Mouse (Mus musculus) liver, embryonic 12.5 days (tissue): ENCODE results near the gene Coro1b. TPM values are rescaled to one million over a fixed set of nuclear protein-coding genes. Genes with fewer than 3 reads are reported as not detected.

Experiments
- ATAC-seq: fragments of 200-750 bp; cut with Nextera tagmentation; 2 replicates; pipeline ENCODE4 v1.8.0; 2017; ENCODE audit warnings: moderate number of reproducible peaks, mild to moderate bottlenecking, moderate library complexity
- H3K27ac ChIP-seq: fragments of 300-500 bp; sonication (generic); 2 replicates; pipeline ENCODE4 v1.5.1; 2016; ENCODE audit warnings: mild to moderate bottlenecking
- H3K27me3 ChIP-seq: fragments of 300-500 bp; sonication (generic); replicated peaks from 2 replicates; pipeline ENCODE4 v1.6.1; 2016; ENCODE audit warnings: mild to moderate bottlenecking, moderate library complexity
- H3K36me3 ChIP-seq: fragments of 300-500 bp; sonication (generic); 2 replicates; pipeline ENCODE4 v1.6.1; 2016; ENCODE audit warnings: mild to moderate bottlenecking, moderate library complexity
- H3K4me1 ChIP-seq: fragments of 300-500 bp; sonication (generic); 2 replicates; pipeline ENCODE4 v1.6.1; 2016
- H3K4me2 ChIP-seq: fragments of 300-500 bp; sonication (generic); 2 replicates; pipeline ENCODE4 v1.6.1; 2016; ENCODE audit warnings: mild to moderate bottlenecking, moderate library complexity
- H3K4me3 ChIP-seq: fragments of 300-500 bp; sonication (generic); 2 replicates; pipeline ENCODE4 v1.5.1; 2016; ENCODE audit warnings: mild to moderate bottlenecking, moderate library complexity
- H3K9ac ChIP-seq: fragments of 300-500 bp; sonication (generic); 2 replicates; pipeline ENCODE4 v1.6.1; 2016; ENCODE audit warnings: mild to moderate bottlenecking, moderate library complexity
- H3K9me3 ChIP-seq: fragments of 300-500 bp; sonication (generic); replicated peaks from 2 replicates; pipeline ENCODE4 v1.6.1; 2016; ENCODE audit warnings: mild to moderate bottlenecking, moderate library complexity
- WGBS: fragments of 180-500 bp; shearing (Covaris S2); methylation state at CpG from one replicate; pipeline ENCODE4 v1.1.7; 2016; ENCODE audit not compliant: insufficient replicate concordance; 5-methylcytosine and 5-hydroxymethylcytosine counted together
- polyA plus RNA-seq: library from polyadenylated mRNA; unstranded; fragments of >200 nt; fragmentation: Nextera tagmentation; extraction: Ambion mirVana; gene quantifications from 2 replicates; pipeline ENCODE4 v1.2.1, GENCODE M21; 2016

Coro1b gene
- polyA plus RNA-seq, 1 experiment from 2014 or later: 86.5 TPM

DNA sequence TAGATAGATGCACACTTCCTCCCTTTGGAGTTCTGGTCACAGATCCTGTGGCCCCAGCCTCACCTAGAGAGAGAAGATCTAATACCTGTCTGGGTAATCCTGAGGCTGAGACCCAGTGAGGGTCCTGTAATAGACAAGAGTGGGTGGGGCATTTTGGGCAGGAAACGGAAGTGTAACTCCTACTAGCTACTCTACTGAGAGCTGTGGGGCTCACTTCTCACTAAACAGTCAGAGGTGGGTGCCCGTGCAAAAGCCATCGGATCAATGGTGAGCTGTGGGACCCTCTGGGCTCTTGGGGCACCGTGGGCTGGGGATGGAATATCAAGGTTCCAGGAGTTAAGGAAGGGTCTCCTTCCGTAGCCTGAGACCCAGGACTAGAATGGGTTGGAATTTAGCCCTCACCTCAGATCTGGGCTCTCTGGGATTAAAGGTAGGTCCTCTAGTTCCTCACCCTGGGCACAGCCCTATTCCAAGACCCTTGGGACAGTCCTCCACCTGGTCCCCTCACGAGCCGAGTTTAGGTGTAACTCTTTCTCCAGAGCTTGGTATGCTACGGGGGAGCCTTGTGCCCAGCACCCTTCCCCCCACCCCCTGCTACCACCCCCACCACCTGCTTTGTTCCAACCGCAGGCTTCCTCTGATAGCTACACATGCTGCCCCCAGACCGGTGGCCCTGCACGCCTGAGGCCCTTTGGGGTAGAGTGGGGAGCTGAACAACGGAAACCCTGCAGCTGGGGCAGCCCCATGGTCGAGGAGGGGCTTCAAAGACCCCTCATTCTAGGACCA lies 6.2 kb downstream of the Coro1b start:
- Histone ChIP-seq H3K4me1 (peaks cover 42% of the 10 kb centered on the region), H3K27me3 (no peaks in the 10 kb centered on the region), H3K27ac (peak overlapping the region; percentile 8; the same call in 1 of the 2 replicates), H3K4me2 (peak overlapping the region; percentile 46), H3K9ac (peak overlapping the region; percentile 41; the same call in 1 of the 2 replicates), H3K4me3 (peak overlapping the region; percentile 20), H3K36me3 (peaks cover 84% of the 10 kb centered on the region), H3K9me3 (no peaks in the 10 kb centered on the region)
- 32% methylated on average over 13 of the region's 13 CpGs for WGBS
- peak; percentile 22; the same call in 1 of the 2 replicates for ATAC-seq

DNA sequence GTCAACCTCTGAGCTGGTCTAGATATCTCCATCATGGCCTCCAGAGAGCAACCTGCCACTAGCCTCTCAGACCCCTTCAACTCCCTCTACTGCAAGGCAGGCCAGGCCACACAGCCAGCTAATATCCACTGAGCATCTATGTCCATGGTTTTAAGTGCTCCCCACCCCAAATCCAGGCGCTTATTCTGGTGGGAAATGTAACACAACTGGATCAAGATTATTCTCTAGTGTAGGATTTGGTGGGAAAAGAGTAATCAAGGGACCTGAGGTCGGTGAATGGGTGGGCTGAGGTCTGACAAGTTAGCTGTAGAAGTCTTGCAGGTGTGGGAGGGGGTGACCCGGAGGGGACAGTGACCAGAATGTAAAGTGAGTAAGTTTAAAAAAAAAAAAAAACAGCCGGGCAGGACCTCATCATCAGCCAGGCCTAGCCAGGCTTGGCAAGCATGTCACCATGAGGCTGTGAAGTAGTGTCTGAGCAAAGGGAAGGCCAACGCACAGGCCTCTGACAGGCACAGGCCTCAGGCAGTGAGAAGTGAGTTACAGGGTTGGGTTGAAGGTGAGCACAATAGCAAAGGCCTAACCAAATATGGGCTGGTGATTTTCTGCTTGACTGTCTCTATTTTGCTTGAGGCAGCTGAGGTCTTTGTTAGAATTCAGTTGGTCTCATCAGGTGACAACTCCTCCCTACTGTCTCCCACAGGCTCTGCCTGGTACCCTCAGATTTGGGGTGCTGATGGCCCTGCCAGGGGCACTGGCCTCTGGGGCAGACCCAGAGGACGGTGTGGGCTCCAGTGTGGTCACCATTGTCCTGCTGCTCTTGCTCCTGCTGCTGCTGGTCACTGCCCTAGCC lies 7.0 kb downstream of the Coro1b start:
- no peaks in the 10 kb centered on the region for H3K9me3 ChIP-seq
- ATAC-seq: no peak
- peaks cover 35% of the 10 kb centered on the region for H3K4me1 ChIP-seq
- peak overlapping the region; percentile 46 for H3K4me2 ChIP-seq
- peaks cover 82% of the 10 kb centered on the region for H3K36me3 ChIP-seq
- 53% methylated on average over 6 of the region's 6 CpGs for WGBS
- H3K9ac ChIP-seq: peak overlapping the region; percentile 41; the same call in 1 of the 2 replicates
- peak overlapping the region; percentile 17; the same call in 1 of the 2 replicates for H3K27ac ChIP-seq
- H3K27me3 ChIP-seq: no peaks in the 10 kb centered on the region
- H3K4me3 ChIP-seq: peak overlapping the region; percentile 20

DNA sequence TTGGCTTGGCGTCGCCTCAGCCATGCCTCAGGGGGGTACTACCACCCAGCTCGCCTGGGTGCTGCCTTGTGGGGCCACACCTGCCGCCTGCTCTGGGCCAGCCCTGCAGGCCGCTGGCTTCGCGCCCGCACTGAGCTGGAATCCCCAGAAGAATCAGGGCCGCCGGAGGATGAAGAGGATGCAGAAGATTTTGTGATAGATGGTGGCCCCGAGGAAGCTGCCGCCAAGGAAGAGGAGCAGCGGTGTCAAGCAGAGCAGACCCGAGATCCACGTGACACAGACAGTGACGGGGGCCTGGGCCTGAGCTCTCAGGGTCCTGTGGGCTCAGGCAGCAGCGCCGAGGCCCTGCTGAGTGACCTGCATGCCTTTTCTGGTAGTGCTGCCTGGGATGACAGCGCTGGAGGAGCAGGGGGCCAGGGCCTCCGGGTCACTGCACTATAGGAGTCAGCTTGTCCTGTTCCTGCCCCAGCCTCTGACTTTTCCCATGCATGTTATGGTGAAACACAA lies 7.7 kb downstream of the Coro1b start:
- H3K27me3 ChIP-seq: no peaks in the 10 kb centered on the region
- H3K9ac ChIP-seq: no peak overlapping the region
- H3K4me2 ChIP-seq: peak overlapping the region; percentile 46
- 0 out of 2 replicates have a peak overlapping the region, but pooled peaks have one; percentile 17 for H3K27ac ChIP-seq
- no peaks in the 10 kb centered on the region for H3K9me3 ChIP-seq
- no peak overlapping the region for H3K4me3 ChIP-seq
- ATAC-seq: no peak
- WGBS: 69% methylated on average over 20 of the region's 20 CpGs
- peaks cover 35% of the 10 kb centered on the region for H3K4me1 ChIP-seq
- H3K36me3 ChIP-seq: peaks cover 82% of the 10 kb centered on the region

DNA sequence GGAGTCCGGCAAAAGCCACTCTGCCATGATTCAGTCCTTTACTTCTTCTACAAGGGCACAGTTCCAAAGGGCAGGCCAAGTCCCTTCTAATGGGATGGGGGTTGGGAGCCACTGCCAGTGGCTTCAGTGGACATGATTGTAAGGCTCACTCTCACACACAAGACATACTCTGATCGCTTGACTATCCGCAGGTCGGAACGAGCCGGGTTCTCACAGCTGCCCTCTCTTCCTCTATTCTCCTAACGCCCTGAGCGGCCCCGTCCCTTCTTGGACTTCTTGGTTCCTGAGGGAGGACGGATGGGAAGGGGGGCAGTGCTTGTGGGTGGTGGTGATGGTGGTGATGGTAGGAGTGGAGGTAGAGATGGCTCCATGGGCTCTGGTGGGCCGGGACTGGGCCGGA lies 8.4 kb downstream of the Coro1b start:
- 85% methylated on average over 12 of the region's 12 CpGs for WGBS
- H3K36me3 ChIP-seq: peaks cover 82% of the 10 kb centered on the region

DNA sequence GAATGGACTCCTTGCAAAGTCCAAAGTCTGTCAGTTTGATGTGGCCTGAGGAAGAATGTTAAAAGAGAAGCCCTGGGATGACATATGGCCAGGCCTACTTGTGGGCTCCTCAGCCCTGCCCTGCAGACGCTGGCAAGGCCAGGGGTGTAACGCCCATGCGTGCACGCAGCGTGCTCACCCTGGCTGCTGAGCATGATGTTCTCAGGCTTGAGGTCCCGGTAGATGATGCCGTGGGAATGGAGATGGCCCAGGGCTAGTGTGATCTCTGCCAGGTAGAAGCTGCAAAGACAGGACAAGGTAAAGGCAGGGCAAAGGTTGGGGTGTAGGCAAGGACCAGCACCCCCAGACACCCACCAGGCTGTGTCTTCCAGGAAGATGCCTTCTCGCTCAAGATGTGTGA lies 10.6 kb downstream of the Coro1b start:
- no peak overlapping the region for H3K9ac ChIP-seq
- ATAC-seq: no peak
- no peaks in the 10 kb centered on the region for H3K27me3 ChIP-seq
- WGBS: 87% methylated on average over 8 of the region's 8 CpGs
- no peak overlapping the region for H3K4me2 ChIP-seq
- H3K4me1 ChIP-seq: peaks cover 41% of the 10 kb centered on the region
- H3K36me3 ChIP-seq: peaks cover 63% of the 10 kb centered on the region
- no peak overlapping the region for H3K4me3 ChIP-seq
- no peaks in the 10 kb centered on the region for H3K9me3 ChIP-seq
- H3K27ac ChIP-seq: no peak overlapping the region

More for the DNA sequence above, 8.4 kb downstream of the Coro1b start:
- Histone ChIP-seq H3K9me3 (no peaks in the 10 kb centered on the region), H3K27me3 (no peaks in the 10 kb centered on the region), H3K9ac (no peak overlapping the region), H3K4me3 (no peak overlapping the region), H3K4me1 (peaks cover 34% of the 10 kb centered on the region), H3K4me2 (no peak overlapping the region), H3K27ac (no peak overlapping the region; the same call in 1 of the 2 replicates)
- no peak for ATAC-seq

DNA sequence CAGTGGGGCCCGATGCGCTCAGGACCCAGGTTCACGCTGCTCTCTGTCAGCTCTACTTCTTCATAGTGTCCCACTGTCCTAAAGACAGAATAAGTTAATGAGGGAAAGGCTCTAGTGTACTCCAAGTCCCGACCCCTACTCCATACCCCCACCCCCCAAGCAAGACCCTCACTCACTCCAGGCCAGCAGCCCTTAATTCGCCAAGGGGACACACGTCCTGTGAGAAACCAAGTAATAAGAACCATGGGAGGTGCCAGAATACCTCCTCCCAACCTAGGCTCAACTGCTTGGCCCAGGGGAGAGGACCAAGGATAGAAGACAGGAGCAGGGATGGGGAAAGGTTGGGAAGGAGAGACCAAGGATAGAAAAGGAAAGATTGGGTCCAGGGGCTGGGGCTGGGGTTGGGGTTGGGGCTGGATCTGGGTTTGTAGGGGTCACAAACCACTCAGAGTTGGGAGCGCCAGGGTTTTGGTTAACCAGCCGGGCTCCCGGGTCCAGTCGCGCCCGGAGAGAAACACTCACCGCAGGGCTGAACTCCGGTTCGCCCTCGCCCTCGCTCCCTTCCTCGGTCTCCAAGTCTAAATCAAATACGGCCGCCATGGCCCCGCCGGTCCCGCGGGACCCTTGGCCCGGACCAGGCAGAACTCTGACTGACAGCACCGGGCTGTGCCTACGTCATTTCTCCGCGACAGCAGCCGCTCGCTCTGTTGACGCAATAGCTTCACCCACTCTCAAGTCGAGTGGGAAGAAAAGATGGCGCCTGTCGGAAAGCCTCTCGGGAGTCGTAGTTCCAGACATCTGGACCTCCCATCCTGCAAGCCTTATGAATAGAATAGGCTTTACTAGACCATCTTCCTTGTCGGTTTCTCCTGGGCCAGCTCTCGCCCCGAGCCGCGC lies 14.5 kb downstream of the Coro1b start, which contains the start of gene Rps6kb2:
TSS of gene Rps6kb2 (minus strand) at position 709 of the 897 bp plus-strand sequence.
- Histone ChIP-seq H3K27me3 (no peaks in the 10 kb centered on the region), H3K9me3 (no peaks in the 10 kb centered on the region), H3K4me1 (peaks cover 48% of the 10 kb centered on the region), H3K9ac (peak within 1 kb of the TSS; percentile 77), H3K36me3 (peaks cover 38% of the 10 kb centered on the region), H3K4me2 (peak within 1 kb of the TSS; percentile 92), H3K27ac (peak within 1 kb of the TSS; percentile 73), H3K4me3 (peak within 1 kb of the TSS; percentile 76)
- peak; percentile 80 for ATAC-seq
- 5% methylated on average over 42 of the region's 42 CpGs for WGBS

DNA sequence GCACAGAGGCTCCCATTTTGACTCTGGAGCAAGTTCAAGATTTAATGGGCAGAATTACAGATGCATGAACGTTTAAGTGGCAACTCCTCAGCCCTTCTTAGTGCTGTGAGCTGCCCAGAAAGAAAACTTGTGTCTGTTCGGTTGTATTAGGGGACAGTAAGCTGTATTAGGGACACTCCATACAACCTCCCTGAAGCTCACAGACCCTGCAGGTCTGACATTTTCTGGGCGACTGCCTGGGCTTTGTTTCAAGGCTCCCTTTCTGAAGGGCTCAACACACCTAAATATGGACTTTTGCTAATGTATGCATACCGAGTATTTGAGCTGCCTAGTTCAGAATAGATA lies 15.1 kb downstream of the Coro1b start:
- Histone ChIP-seq H3K36me3 (peaks cover 32% of the 10 kb centered on the region), H3K4me3 (peak overlapping the region; percentile 76), H3K27ac (peak overlapping the region; percentile 73), H3K4me2 (peak overlapping the region; percentile 92), H3K27me3 (no peaks in the 10 kb centered on the region), H3K4me1 (peaks cover 51% of the 10 kb centered on the region), H3K9me3 (no peaks in the 10 kb centered on the region), H3K9ac (peak overlapping the region; percentile 77)
- WGBS: 28% methylated on average over 4 of the region's 4 CpGs
- ATAC-seq: peak; percentile 25; the same call in 1 of the 2 replicates

DNA sequence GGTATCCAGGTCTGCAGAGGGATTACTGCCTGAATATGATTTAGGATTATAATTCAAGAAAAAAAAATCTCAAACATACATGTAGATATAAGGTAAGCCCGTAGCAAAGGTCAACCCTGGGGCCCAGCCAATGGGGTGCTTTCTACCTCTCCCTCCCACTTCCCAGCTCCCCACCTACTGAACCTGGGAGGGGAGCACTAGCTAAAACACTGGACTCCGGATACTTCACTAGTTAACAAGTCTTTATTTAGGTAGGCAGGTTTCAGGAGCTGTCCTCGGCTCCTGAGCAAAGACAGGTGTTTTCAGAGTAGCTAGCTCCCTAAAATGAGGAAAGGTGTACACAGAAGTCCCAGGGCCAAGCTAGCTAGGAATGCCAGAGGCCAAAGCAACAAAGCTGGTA lies 15.7 kb downstream of the Coro1b start:
- Histone ChIP-seq H3K36me3 (peaks cover 26% of the 10 kb centered on the region), H3K27me3 (no peaks in the 10 kb centered on the region), H3K9ac (no peak overlapping the region), H3K4me3 (peak overlapping the region; percentile 76; the same call in 1 of the 2 replicates), H3K9me3 (no peaks in the 10 kb centered on the region), H3K27ac (peak overlapping the region; percentile 73), H3K4me1 (peaks cover 57% of the 10 kb centered on the region), H3K4me2 (peak overlapping the region; percentile 92)
- WGBS: 80% methylated on average over 3 of the region's 3 CpGs
- ATAC-seq: no peak

DNA sequence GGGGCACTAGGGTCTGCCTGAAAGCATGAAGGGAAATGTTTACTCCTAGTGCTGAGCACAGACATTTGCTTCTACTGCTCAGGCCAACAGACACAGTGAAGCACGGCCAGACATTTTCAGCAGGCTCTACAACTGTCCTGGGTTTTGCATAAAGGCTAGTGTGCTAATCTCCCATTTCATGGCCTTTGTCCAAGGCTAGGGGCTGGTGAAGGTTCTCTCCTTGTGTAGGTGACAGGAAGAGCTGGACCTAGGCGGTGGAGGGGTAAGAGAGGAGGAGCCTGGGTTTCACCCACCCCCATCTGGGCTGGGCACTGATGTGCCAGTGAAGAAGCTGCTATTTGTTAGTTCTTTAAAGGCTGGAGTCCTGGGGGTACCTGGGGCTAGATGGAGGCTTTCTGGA lies 16.3 kb downstream of the Coro1b start:
- no peak overlapping the region for H3K4me3 ChIP-seq
- no peaks in the 10 kb centered on the region for H3K27me3 ChIP-seq
- H3K9me3 ChIP-seq: no peaks in the 10 kb centered on the region
- peak overlapping the region; percentile 63; the same call in 1 of the 2 replicates for H3K27ac ChIP-seq
- peaks cover 60% of the 10 kb centered on the region for H3K4me1 ChIP-seq
- peaks cover 20% of the 10 kb centered on the region for H3K36me3 ChIP-seq
- 67% methylated on average over 2 of the region's 2 CpGs for WGBS
- H3K9ac ChIP-seq: 0 out of 2 replicates have a peak overlapping the region, but pooled peaks have one; percentile 32
- H3K4me2 ChIP-seq: no peak overlapping the region
- ATAC-seq: no peak

DNA sequence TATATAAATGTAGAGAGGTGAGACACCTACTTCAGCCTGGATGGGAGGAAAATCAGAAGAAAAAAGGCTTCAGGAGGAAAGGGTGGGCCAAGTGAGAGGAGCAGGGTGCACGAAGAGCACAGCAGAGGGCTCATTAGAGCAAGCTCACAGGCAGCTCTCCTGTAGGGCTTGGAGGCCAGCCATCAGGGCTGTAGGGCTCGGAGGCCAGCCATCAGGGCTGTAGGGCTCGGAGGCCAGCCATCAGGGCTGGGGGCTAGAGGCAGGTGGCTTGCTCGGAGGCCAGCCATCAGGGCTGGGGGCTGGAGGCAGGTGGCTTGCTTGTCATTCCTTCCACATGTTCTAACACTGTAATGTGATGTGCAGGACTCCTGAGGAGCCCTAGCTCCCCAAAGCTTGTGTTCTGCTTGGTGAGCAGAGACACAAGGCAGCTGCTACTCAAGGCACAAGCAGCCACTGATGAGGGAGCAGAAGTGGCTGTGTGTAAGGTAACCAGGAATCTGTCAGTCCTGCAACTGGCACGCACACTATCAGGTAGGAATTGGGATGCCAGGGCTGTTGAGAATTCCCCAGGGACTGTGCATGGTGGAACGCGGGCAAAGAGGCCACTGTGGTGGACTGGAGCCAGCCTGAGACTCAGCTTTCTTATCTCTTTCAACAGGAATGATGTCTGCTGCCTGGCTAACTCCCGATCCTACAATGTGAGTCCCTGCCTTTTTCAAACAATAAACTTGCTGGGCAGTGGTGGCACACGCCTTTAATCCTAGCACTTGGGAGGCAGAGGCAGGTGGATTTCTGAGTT lies 18.5 kb downstream of the Coro1b start:
- WGBS: 68% methylated on average over 9 of the region's 9 CpGs
- peak overlapping the region; percentile 12; the same call in 1 of the 2 replicates for H3K9ac ChIP-seq
- H3K4me1 ChIP-seq: peaks cover 76% of the 10 kb centered on the region

More for the DNA sequence above, 18.5 kb downstream of the Coro1b start:
- no peaks in the 10 kb centered on the region for H3K9me3 ChIP-seq
- H3K4me2 ChIP-seq: no peak overlapping the region; the same call in 1 of the 2 replicates
- H3K27ac ChIP-seq: no peak overlapping the region
- H3K36me3 ChIP-seq: peaks cover 2% of the 10 kb centered on the region
- H3K4me3 ChIP-seq: no peak overlapping the region
- ATAC-seq: no peak
- no peaks in the 10 kb centered on the region; the same call in 1 of the 2 replicates for H3K27me3 ChIP-seq
